8 mouse cellular contexts compared by ENCODE assay signal in the genomic region with DNA sequence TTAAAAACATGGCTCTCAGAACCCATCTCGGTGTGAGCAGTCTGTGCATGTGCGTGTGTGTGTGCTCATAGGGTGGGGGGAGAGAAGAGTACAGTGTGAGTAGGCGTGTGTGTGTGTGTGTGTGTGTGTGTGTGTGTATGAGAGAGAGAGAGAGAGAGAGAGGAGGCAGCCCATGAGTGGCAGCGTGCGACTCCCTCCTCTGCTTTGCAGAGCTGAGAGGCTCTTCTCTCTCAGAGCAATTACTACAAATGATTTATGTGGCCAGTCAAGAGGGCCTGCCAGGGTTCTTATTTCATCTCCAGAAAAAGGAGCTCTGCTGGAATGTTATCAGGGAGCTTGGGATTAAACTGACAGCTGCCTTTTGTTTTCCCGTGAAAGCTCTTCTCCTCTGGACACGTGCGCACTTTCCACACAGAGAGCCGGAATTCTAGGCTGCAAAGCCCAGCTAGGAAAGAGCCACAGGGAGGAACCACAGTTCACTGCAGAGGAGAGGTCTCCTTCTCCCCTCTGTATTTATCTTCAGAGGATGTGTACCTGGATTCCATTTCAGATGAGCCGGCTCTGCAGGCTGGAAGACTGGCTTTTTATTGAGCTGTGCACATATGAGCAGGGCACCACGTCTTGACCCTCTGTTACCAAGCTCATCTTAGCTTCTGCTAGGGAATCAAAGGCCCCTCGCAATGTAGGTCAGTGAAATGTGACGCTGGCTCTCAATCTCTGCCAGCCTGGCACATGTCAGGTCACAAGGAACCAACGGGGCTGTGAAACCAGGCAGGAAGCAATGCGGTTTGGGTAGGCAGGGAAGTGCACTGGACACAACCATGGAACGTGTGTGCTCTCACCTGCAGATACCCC.
DNase-seq lines count a peak whose midpoint lies in the region; ATAC-seq and TF ChIP-seq lines count a peak whose summit lies in the region.

No protein-coding gene starts in this region.

- 0 out of 2 replicates have a peak, but pooled peaks cover 11% of the 10 kb centered on the region for H3K4me1 ChIP-seq in liver, embryonic 11.5 days (replicated peaks; ENCODE audit: control insufficient read depth, insufficient read depth, low read length)
- H3K4me1 ChIP-seq in liver, postnatal 0 days (ENCODE audit: insufficient read depth) = no peaks in the 10 kb centered on the region
- H3K4me1 ChIP-seq in embryonic facial prominence, embryonic 11.5 days (ENCODE audit: control insufficient read depth, insufficient read depth, low read length) = no peaks in the 10 kb centered on the region
- peaks cover 15% of the 10 kb centered on the region for H3K4me1 ChIP-seq in heart, postnatal 0 days (ENCODE audit: control insufficient read depth, insufficient read depth)

- no peak for TF ChIP-seq CTCF in liver, postnatal 0 days (IDR thresholded peaks at IDR 0.05; ENCODE audit: low read depth)
- no peak for TF ChIP-seq CTCF in heart, postnatal 0 days (IDR thresholded peaks at IDR 0.05; ENCODE audit: low read depth)

- H3K27me3 ChIP-seq in liver, embryonic 11.5 days (replicated peaks; ENCODE audit: control insufficient read depth, insufficient read depth, low read length) = no peaks in the 10 kb centered on the region
- no peaks in the 10 kb centered on the region for H3K27me3 ChIP-seq in liver, postnatal 0 days (ENCODE audit: insufficient read depth, low read length)
- no peaks in the 10 kb centered on the region for H3K27me3 ChIP-seq in embryonic facial prominence, embryonic 11.5 days (ENCODE audit: control insufficient read depth, insufficient read depth, low read length)
- no peaks in the 10 kb centered on the region for H3K27me3 ChIP-seq in heart, postnatal 0 days (ENCODE audit: control insufficient read depth, insufficient read depth, low read length)

- 50% methylated on average over 16 of the region's 16 CpGs for WGBS in liver, embryonic 11.5 days
- 56% methylated on average over 16 of the region's 16 CpGs for WGBS in liver, postnatal 0 days (ENCODE audit: insufficient replicate concordance)
- WGBS in embryonic facial prominence, embryonic 11.5 days = 40% methylated on average over 16 of the region's 16 CpGs
- WGBS in heart, postnatal 0 days = 20% methylated on average over 16 of the region's 16 CpGs

- ATAC-seq in liver, embryonic 11.5 days (replicated peaks; ENCODE audit: low FRiP score) = no peak
- ATAC-seq in liver, postnatal 0 days = no peak
- peak; percentile 34; the same call in 1 of the 2 replicates for ATAC-seq in embryonic facial prominence, embryonic 11.5 days (replicated peaks; ENCODE audit: insufficient number of reproducible peaks, low FRiP score, low TSS enrichment, low read depth)
- ATAC-seq in heart, postnatal 0 days (ENCODE audit: insufficient read depth, low read depth) = peak; percentile 51
- ATAC-seq in erythroblast, adult 5-6 weeks (replicated peaks; ENCODE audit: low FRiP score, poor library complexity, severe bottlenecking) = no peak

- DNase-seq in liver, embryonic 11.5 days (ENCODE audit: low spot score) = no peak
- DNase-seq in liver, postnatal 0 days = no peak
- peak; percentile 54 for DNase-seq in embryonic facial prominence, embryonic 11.5 days (ENCODE audit: low spot score)
- DNase-seq in heart, postnatal 0 days (ENCODE audit: low spot score) = no peak
- peak; percentile 40 for DNase-seq in lung, postnatal 10 days
- DNase-seq in skeletal muscle tissue, adult 2 months (ENCODE audit: low read depth, low spot score) = peak; percentile 53
- DNase-seq in layer of hippocampus, adult 9-10 months (ENCODE audit: low spot score) = no peak

- H3K9me3 ChIP-seq in liver, embryonic 11.5 days (ENCODE audit: control insufficient read depth, low read length) = no peaks in the 10 kb centered on the region
- H3K9me3 ChIP-seq in liver, postnatal 0 days (ENCODE audit: low read length) = no peaks in the 10 kb centered on the region
- no peaks in the 10 kb centered on the region for H3K9me3 ChIP-seq in embryonic facial prominence, embryonic 11.5 days (replicated peaks; ENCODE audit: control insufficient read depth, low read length)
- no peaks in the 10 kb centered on the region for H3K9me3 ChIP-seq in heart, postnatal 0 days (replicated peaks; ENCODE audit: control insufficient read depth, low read length)

- H3K9ac ChIP-seq in liver, embryonic 11.5 days (ENCODE audit: low read depth, low read length) = 0 out of 2 replicates have a peak overlapping the region, but pooled peaks have one; percentile 22
- no peak overlapping the region for H3K9ac ChIP-seq in liver, postnatal 0 days (replicated peaks)
- peak overlapping the region; percentile 6; the same call in 1 of the 2 replicates for H3K9ac ChIP-seq in embryonic facial prominence, embryonic 11.5 days (replicated peaks; ENCODE audit: low read length)
- H3K9ac ChIP-seq in heart, postnatal 0 days (replicated peaks; ENCODE audit: low read depth, low read length) = no peak overlapping the region

- no peak overlapping the region for H3K4me3 ChIP-seq in liver, embryonic 11.5 days (ENCODE audit: low read depth, low read length)
- H3K4me3 ChIP-seq in liver, postnatal 0 days (ENCODE audit: low read depth, low read length) = no peak overlapping the region
- no peak overlapping the region for H3K4me3 ChIP-seq in embryonic facial prominence, embryonic 11.5 days (ENCODE audit: low read depth, low read length)
- no peak overlapping the region for H3K4me3 ChIP-seq in heart, postnatal 0 days (ENCODE audit: low read depth, low read length)

- no peak for TF ChIP-seq EP300 in liver, postnatal 0 days (IDR thresholded peaks at IDR 0.05; ENCODE audit: low read depth)
- TF ChIP-seq EP300 in heart, postnatal 0 days (IDR thresholded peaks at IDR 0.05; ENCODE audit: low read depth) = no peak

- H3K27ac ChIP-seq in liver, embryonic 11.5 days (ENCODE audit: low read depth, low read length) = no peak overlapping the region
- H3K27ac ChIP-seq in liver, postnatal 0 days (ENCODE audit: low read depth) = no peak overlapping the region
- peak overlapping the region; percentile 35; the same call in 1 of the 2 replicates for H3K27ac ChIP-seq in embryonic facial prominence, embryonic 11.5 days (replicated peaks; ENCODE audit: low read depth, low read length)
- H3K27ac ChIP-seq in heart, postnatal 0 days (ENCODE audit: low read depth) = peak overlapping the region; percentile 54

- H3K36me3 ChIP-seq in liver, embryonic 11.5 days (ENCODE audit: control insufficient read depth, insufficient read depth, low read length) = no peaks in the 10 kb centered on the region
- no peaks in the 10 kb centered on the region for H3K36me3 ChIP-seq in liver, postnatal 0 days (replicated peaks; ENCODE audit: insufficient read depth, low read length)
- no peaks in the 10 kb centered on the region for H3K36me3 ChIP-seq in embryonic facial prominence, embryonic 11.5 days (replicated peaks; ENCODE audit: control insufficient read depth, insufficient read depth, low read depth, low read length)
- no peaks in the 10 kb centered on the region for H3K36me3 ChIP-seq in heart, postnatal 0 days (replicated peaks; ENCODE audit: control insufficient read depth, insufficient read depth, low read length)

- no peak overlapping the region for H3K4me2 ChIP-seq in liver, embryonic 11.5 days
- no peak overlapping the region for H3K4me2 ChIP-seq in liver, postnatal 0 days (ENCODE audit: low read depth, low read length)
- H3K4me2 ChIP-seq in embryonic facial prominence, embryonic 11.5 days (ENCODE audit: low read depth, low read length) = no peak overlapping the region
- no peak overlapping the region; the same call in 1 of the 2 replicates for H3K4me2 ChIP-seq in heart, postnatal 0 days (ENCODE audit: low read depth, low read length)

Comparison
In these comparisons a context has a peak if more than half of its experiments do, and no peak if none do; other contexts are left out.
1. H3K9ac ChIP-seq: peak in liver, embryonic 11.5 days (single experiment) and embryonic facial prominence, embryonic 11.5 days (single experiment); none in liver, postnatal 0 days (single experiment) and heart, postnatal 0 days (single experiment).
2. ATAC-seq: peak in embryonic facial prominence, embryonic 11.5 days (single experiment) and heart, postnatal 0 days (single experiment); none in liver, embryonic 11.5 days (single experiment), liver, postnatal 0 days (single experiment) and erythroblast, adult 5-6 weeks (single experiment).
3. DNase-seq: peak in embryonic facial prominence, embryonic 11.5 days (single experiment), lung, postnatal 10 days (single experiment) and skeletal muscle tissue, adult 2 months (single experiment); none in liver, embryonic 11.5 days (single experiment), liver, postnatal 0 days (single experiment), heart, postnatal 0 days (single experiment) and layer of hippocampus, adult 9-10 months (single experiment).
4. H3K27ac ChIP-seq: peak in embryonic facial prominence, embryonic 11.5 days (single experiment) and heart, postnatal 0 days (single experiment); none in liver, embryonic 11.5 days (single experiment) and liver, postnatal 0 days (single experiment).